20 mouse cellular contexts compared by ENCODE assay signal in genomic region chr9:120774772-120775171, GRCm38 (mm10).
A peak's percentile ranks its signal among the peaks of the same experiment; 100 is the strongest.
DNase-seq lines count a peak whose midpoint lies in the region; ATAC-seq and TF ChIP-seq lines count a peak whose summit lies in the region.
"Had no signal": no experiment of that assay in that cellular context is flagged by ENCODE, and none has a peak within 500 bp of the region (broad histone marks: within the 10 kb centered on the region; RNA-seq: fewer than 3 reads in every experiment).

No protein-coding gene starts in this region.

- no peaks in the 10 kb centered on the region for H3K27me3 ChIP-seq in kidney, adult 2 months (replicated peaks; ENCODE audit: control insufficient read depth, insufficient read depth, low read length)
- H3K27me3 ChIP-seq in lung, embryonic 14.5 days (ENCODE audit: insufficient read depth, low read length): no peaks in the 10 kb centered on the region
- H3K27me3 ChIP-seq in limb, embryonic 10.5 days (ENCODE audit: low read depth, poor library complexity, severe bottlenecking): no peaks in the 10 kb centered on the region
- H3K27me3 ChIP-seq in liver, postnatal 0 days (ENCODE audit: insufficient read depth, low read length): no peaks in the 10 kb centered on the region
- H3K27me3 ChIP-seq: hindbrain, embryonic 12.5 days; midbrain, embryonic 15.5 days; neural tube, embryonic 12.5 days had no signal

- peak; percentile 42 for DNase-seq in kidney, adult 2 months
- no peak for DNase-seq in kidney, adult 8-10 months
- DNase-seq in lung, embryonic 14.5 days: peak; percentile 45
- no peak for DNase-seq in lung, adult 2 months
- no peak for DNase-seq in limb, embryonic 10.5 days (ENCODE audit: low spot score)
- DNase-seq in liver, postnatal 0 days: no peak
- DNase-seq in urinary bladder, postnatal 10 days (ENCODE audit: low spot score): no peak
- DNase-seq: adrenal gland, adult 8-10 months; cerebellum, adult 11-12 months; forebrain, postnatal 0 days; kidney, adult 11 months; layer of hippocampus, adult 9-11 months; right cerebral cortex, postnatal 14 days had no signal

- TF ChIP-seq POLR2A in kidney, adult 2 months (IDR thresholded peaks at IDR 0.05; ENCODE audit: low read depth, low read length): no peak
- no peak for TF ChIP-seq POLR2A in lung, adult 2 months (IDR thresholded peaks at IDR 0.05; ENCODE audit: borderline replicate concordance, extremely low read depth, low read depth, low read length)

- no peak overlapping the region for H3K4me3 ChIP-seq in kidney, adult 2 months (ENCODE audit: insufficient read depth, low read depth, low read length)
- no peak overlapping the region for H3K4me3 ChIP-seq in lung, embryonic 14.5 days (ENCODE audit: low read depth, low read length)
- no peak overlapping the region for H3K4me3 ChIP-seq in lung, adult 2 months (replicated peaks; ENCODE audit: extremely low read depth, low read depth, low read length)
- H3K4me3 ChIP-seq in limb, embryonic 10.5 days: no peak overlapping the region
- no peak overlapping the region for H3K4me3 ChIP-seq in liver, postnatal 0 days (ENCODE audit: low read depth, low read length)
- H3K4me3 ChIP-seq: embryonic facial prominence, embryonic 10.5 days; hindbrain, embryonic 12.5 days; midbrain, embryonic 15.5 days; neural tube, embryonic 12.5 days had no signal

- H3K9ac ChIP-seq in lung, embryonic 14.5 days: no peak overlapping the region
- no peak overlapping the region for H3K9ac ChIP-seq in liver, postnatal 0 days (replicated peaks)
- H3K9ac ChIP-seq: forebrain, postnatal 0 days; hindbrain, embryonic 12.5 days; midbrain, embryonic 15.5 days; neural tube, embryonic 12.5 days had no signal

- no peaks in the 10 kb centered on the region for H3K9me3 ChIP-seq in lung, embryonic 14.5 days (ENCODE audit: low read depth, low read length)
- no peaks in the 10 kb centered on the region for H3K9me3 ChIP-seq in limb, embryonic 10.5 days (replicated peaks)
- no peaks in the 10 kb centered on the region for H3K9me3 ChIP-seq in liver, postnatal 0 days (ENCODE audit: low read length)
- H3K9me3 ChIP-seq: embryonic facial prominence, embryonic 10.5 days; hindbrain, embryonic 12.5 days; midbrain, embryonic 15.5 days; neural tube, embryonic 12.5 days had no signal

- no peak overlapping the region for H3K27ac ChIP-seq in kidney, adult 2 months (ENCODE audit: insufficient read depth, low read depth, low read length)
- no peak overlapping the region for H3K27ac ChIP-seq in lung, embryonic 14.5 days (ENCODE audit: low read depth)
- H3K27ac ChIP-seq in limb, embryonic 10.5 days: peak overlapping the region; percentile 37; the same call in 1 of the 2 replicates
- peak overlapping the region; percentile 94 for H3K27ac ChIP-seq in liver, postnatal 0 days (ENCODE audit: low read depth)
- H3K27ac ChIP-seq: hindbrain, embryonic 12.5 days; macrophage; midbrain, embryonic 15.5 days; neural tube, embryonic 12.5 days had no signal

- TF ChIP-seq EP300 in liver, postnatal 0 days (IDR thresholded peaks at IDR 0.05; ENCODE audit: low read depth): no peak

- no peak overlapping the region for H3K4me2 ChIP-seq in lung, embryonic 14.5 days
- H3K4me2 ChIP-seq in liver, postnatal 0 days (ENCODE audit: low read depth, low read length): peak overlapping the region; percentile 43
- H3K4me2 ChIP-seq: heart, embryonic 11.5 days; hindbrain, embryonic 12.5 days; midbrain, embryonic 15.5 days; neural tube, embryonic 12.5 days had no signal

- H3K4me1 ChIP-seq in kidney, adult 2 months (ENCODE audit: control insufficient read depth, insufficient read depth, low read length): peaks cover 15% of the 10 kb centered on the region
- H3K4me1 ChIP-seq in lung, embryonic 14.5 days (ENCODE audit: insufficient read depth): peaks cover 22% of the 10 kb centered on the region
- H3K4me1 ChIP-seq in lung, adult 2 months (ENCODE audit: control insufficient read depth, insufficient read depth, low read length): peaks cover 18% of the 10 kb centered on the region
- peaks cover 60% of the 10 kb centered on the region for H3K4me1 ChIP-seq in limb, embryonic 10.5 days
- H3K4me1 ChIP-seq in liver, postnatal 0 days (ENCODE audit: insufficient read depth): peaks cover 30% of the 10 kb centered on the region
- H3K4me1 ChIP-seq: midbrain, embryonic 15.5 days had no signal

- no peak for TF ChIP-seq CTCF in kidney, adult 2 months (conservative IDR thresholded peaks at IDR 0.05; ENCODE audit: insufficient read depth, insufficient read length, low read depth, low read length)
- no peak for TF ChIP-seq CTCF in lung, embryonic 14.5 days (IDR thresholded peaks at IDR 0.05; ENCODE audit: low read depth)
- no peak for TF ChIP-seq CTCF in lung, adult 2 months (IDR thresholded peaks at IDR 0.05; ENCODE audit: insufficient read depth, low read length)
- TF ChIP-seq CTCF in liver, postnatal 0 days (IDR thresholded peaks at IDR 0.05; ENCODE audit: low read depth): no peak

- WGBS in kidney, adult 2 months: 38% methylated on average over 1 of the region's 1 CpGs
- WGBS in lung, embryonic 14.5 days: 0% methylated on average over 1 of the region's 1 CpGs
- WGBS in lung, adult 2 months: 27% methylated on average over 1 of the region's 1 CpGs
- WGBS in limb, embryonic 10.5 days: 21% methylated on average over 1 of the region's 1 CpGs
- WGBS in liver, postnatal 0 days (ENCODE audit: insufficient replicate concordance): 32% methylated on average over 1 of the region's 1 CpGs

- ATAC-seq in lung, embryonic 14.5 days (ENCODE audit: insufficient read depth): no peak
- no peak for ATAC-seq in liver, postnatal 0 days
- ATAC-seq: activated CD4-positive, CD25-positive, alpha-beta regulatory T cell, adult 4 months; forebrain, postnatal 0 days; midbrain, embryonic 15.5 days had no signal

- H3K36me3 ChIP-seq in kidney, adult 2 months (ENCODE audit: control insufficient read depth, insufficient read depth, low read length): no peaks in the 10 kb centered on the region
- no peaks in the 10 kb centered on the region for H3K36me3 ChIP-seq in lung, embryonic 14.5 days (ENCODE audit: insufficient read depth)
- no peaks in the 10 kb centered on the region for H3K36me3 ChIP-seq in limb, embryonic 10.5 days
- H3K36me3 ChIP-seq in liver, postnatal 0 days (replicated peaks; ENCODE audit: insufficient read depth, low read length): no peaks in the 10 kb centered on the region
- H3K36me3 ChIP-seq: embryonic facial prominence, embryonic 10.5 days; hindbrain, embryonic 12.5 days; midbrain, embryonic 15.5 days; neural tube, embryonic 12.5 days had no signal

Comparison
In these comparisons a context has a peak if more than half of its experiments do, and no peak if none do; other contexts are left out.
1. DNase-seq: peak in kidney, adult 2 months (single experiment) and lung, embryonic 14.5 days (single experiment); none in kidney, adult 8-10 months (0 of 2), lung, adult 2 months (single experiment), limb, embryonic 10.5 days (single experiment), liver, postnatal 0 days (single experiment) and urinary bladder, postnatal 10 days (single experiment).
2. H3K27ac ChIP-seq: peak in limb, embryonic 10.5 days (single experiment) and liver, postnatal 0 days (single experiment); none in kidney, adult 2 months (single experiment) and lung, embryonic 14.5 days (single experiment).